8 mouse cellular contexts compared by ENCODE assay signal in genomic region chr1:19209776-19210175, GRCm38 (mm10). TPM values are rescaled to one million over a fixed set of nuclear protein-coding genes. Genes with fewer than 3 reads are reported as not detected.
DNase-seq lines count a peak whose midpoint lies in the region; ATAC-seq and TF ChIP-seq lines count a peak whose summit lies in the region.

No protein-coding gene starts in this region.

- no peak for TF ChIP-seq POLR2A in heart, adult 2 months (IDR thresholded peaks at IDR 0.05; ENCODE audit: insufficient read depth, low read depth, low read length)

- WGBS in heart, embryonic 11.5 days (ENCODE audit: insufficient replicate concordance): under 1% methylated on average over 31 of the region's 31 CpGs
- WGBS in heart, adult 2 months: 1% methylated on average over 31 of the region's 31 CpGs
- WGBS in hindbrain, embryonic 16.5 days: under 1% methylated on average over 31 of the region's 31 CpGs
- WGBS in midbrain, embryonic 12.5 days: under 1% methylated on average over 31 of the region's 31 CpGs

- no peaks in the 10 kb centered on the region for H3K36me3 ChIP-seq in heart, embryonic 11.5 days (ENCODE audit: control insufficient read depth, insufficient read depth, low read length)
- no peaks in the 10 kb centered on the region for H3K36me3 ChIP-seq in heart, adult 2 months (ENCODE audit: control insufficient read depth, insufficient read depth, low read length)
- H3K36me3 ChIP-seq in hindbrain, embryonic 16.5 days (ENCODE audit: control insufficient read depth, insufficient read depth, low read length): no peaks in the 10 kb centered on the region
- no peaks in the 10 kb centered on the region for H3K36me3 ChIP-seq in midbrain, embryonic 12.5 days

- TF ChIP-seq CTCF in heart, adult 2 months (IDR thresholded peaks at IDR 0.05): no peak

- no peaks in the 10 kb centered on the region for H3K9me3 ChIP-seq in heart, embryonic 11.5 days (replicated peaks; ENCODE audit: control insufficient read depth, low read length)
- H3K9me3 ChIP-seq in hindbrain, embryonic 16.5 days (ENCODE audit: control insufficient read depth, low read length): no peaks in the 10 kb centered on the region
- H3K9me3 ChIP-seq in midbrain, embryonic 12.5 days: no peaks in the 10 kb centered on the region

- ATAC-seq in heart, embryonic 11.5 days (replicated peaks; ENCODE audit: insufficient number of reproducible peaks, low FRiP score, low TSS enrichment): no peak
- 0 out of 2 replicates have a peak, but pooled peaks have one; percentile 42 for ATAC-seq in common myeloid progenitor, adult 5-6 weeks (replicated peaks; ENCODE audit: low read depth, poor library complexity, severe bottlenecking)
- ATAC-seq in hindbrain, embryonic 16.5 days: no peak
- ATAC-seq in midbrain, embryonic 12.5 days (ENCODE audit: low FRiP score, low read depth): peak; percentile 45; the same call in 1 of the 2 replicates

- H3K79me2 ChIP-seq in heart, adult 2 months (replicated peaks; ENCODE audit: control insufficient read depth, insufficient read depth, low read length): no peaks in the 10 kb centered on the region

- DNase-seq in heart, adult 2 months: no peak
- no peak for DNase-seq in c-Kit-positive CD71-positive TER-119-positive erythroid progenitor cells, embryonic 14.5 days (ENCODE audit: low spot score)
- DNase-seq in urinary bladder, adult 18-20 months (ENCODE audit: low spot score in 2 of 2): no peak
- DNase-seq in right cerebral cortex, adult 2 months (ENCODE audit: low spot score in 2 of 2): no peak

- H3K4me2 ChIP-seq in heart, embryonic 11.5 days: peak overlapping the region; percentile 56
- peak overlapping the region; percentile 36 for H3K4me2 ChIP-seq in hindbrain, embryonic 16.5 days (ENCODE audit: low read length)
- peak overlapping the region; percentile 31 for H3K4me2 ChIP-seq in midbrain, embryonic 12.5 days (replicated peaks)

- intact Hi-C loops in heart, adult 2 months (cut with DNase I): loop anchor here (10.0 kb wide), 1 partner anchor 1305 kb away; no protein-coding TSS in a partner anchor

- no peak overlapping the region for H3K27ac ChIP-seq in heart, embryonic 11.5 days (ENCODE audit: low read depth, low read length)
- H3K27ac ChIP-seq in heart, adult 2 months: no peak overlapping the region
- no peak overlapping the region for H3K27ac ChIP-seq in hindbrain, embryonic 16.5 days (ENCODE audit: low read depth, low read length)
- peak overlapping the region; percentile 76 for H3K27ac ChIP-seq in midbrain, embryonic 12.5 days (replicated peaks)

- no peak for TF ChIP-seq EP300 in heart, adult 2 months (IDR thresholded peaks at IDR 0.05; ENCODE audit: insufficient read depth, low read depth, low read length)

- peaks cover 59% of the 10 kb centered on the region for H3K27me3 ChIP-seq in heart, embryonic 11.5 days (ENCODE audit: control insufficient read depth, insufficient read depth, low read length)
- peaks cover 15% of the 10 kb centered on the region for H3K27me3 ChIP-seq in heart, adult 2 months (ENCODE audit: control insufficient read depth, insufficient read depth, low read length)
- H3K27me3 ChIP-seq in hindbrain, embryonic 16.5 days (replicated peaks; ENCODE audit: control insufficient read depth, insufficient read depth, low read length): peaks cover 37% of the 10 kb centered on the region
- peaks cover 73% of the 10 kb centered on the region for H3K27me3 ChIP-seq in midbrain, embryonic 12.5 days

- no peaks in the 10 kb centered on the region for H3K4me1 ChIP-seq in heart, embryonic 11.5 days (ENCODE audit: control insufficient read depth, insufficient read depth, low read length)
- H3K4me1 ChIP-seq in heart, adult 2 months (ENCODE audit: control insufficient read depth, insufficient read depth, low read length): no peaks in the 10 kb centered on the region
- peaks cover 4% of the 10 kb centered on the region; the same call in 1 of the 2 replicates for H3K4me1 ChIP-seq in hindbrain, embryonic 16.5 days (ENCODE audit: control insufficient read depth, insufficient read depth, low read depth, low read length)
- H3K4me1 ChIP-seq in midbrain, embryonic 12.5 days: 0 out of 2 replicates have a peak, but pooled peaks cover 3% of the 10 kb centered on the region

- no peak overlapping the region for H3K9ac ChIP-seq in heart, embryonic 11.5 days (ENCODE audit: low read depth, low read length)
- no peak overlapping the region for H3K9ac ChIP-seq in heart, adult 2 months (ENCODE audit: low read depth, low read length)
- peak overlapping the region; percentile 49; the same call in 1 of the 2 replicates for H3K9ac ChIP-seq in hindbrain, embryonic 16.5 days (ENCODE audit: low read depth, low read length)
- H3K9ac ChIP-seq in midbrain, embryonic 12.5 days (replicated peaks): peak overlapping the region; percentile 58

- H3K4me3 ChIP-seq in heart, embryonic 11.5 days (ENCODE audit: low read depth, low read length): peak overlapping the region; percentile 35
- no peak overlapping the region for H3K4me3 ChIP-seq in heart, adult 2 months
- peak overlapping the region; percentile 36 for H3K4me3 ChIP-seq in hindbrain, embryonic 16.5 days (ENCODE audit: low read length)
- H3K4me3 ChIP-seq in midbrain, embryonic 12.5 days: peak overlapping the region; percentile 40

RNA-seq across cellular contexts. Expression of gene Tfap2b, which starts 1.1 kb away (rescaled TPM):
- polyA plus RNA-seq in heart, embryonic 11.5 days (2014; fragmentation: Nextera tagmentation; extraction: Ambion mirVana): 0.48 and 1.3 TPM in 2 replicates
- total RNA-seq in heart, adult 2 months (2021): not detected
- 0.16 TPM in 1 of 2 replicates, not detected in the other for polyA plus RNA-seq in heart, adult 2 months (2012; rRNA removed)
- total RNA-seq in common myeloid progenitor, adult 5-6 weeks (2017): not detected in 2 replicates
- polyA plus RNA-seq in hindbrain, embryonic 16.5 days (2015; fragmentation: Nextera tagmentation; extraction: Ambion mirVana): 40.1 and 64.0 TPM in 2 replicates
- polyA plus RNA-seq in midbrain, embryonic 12.5 days (2016; fragmentation: Nextera tagmentation; extraction: Ambion mirVana): 93.3 and 100 TPM in 2 replicates

Comparison
In these comparisons a context has a peak if more than half of its experiments do, and no peak if none do; other contexts are left out.
1. ATAC-seq: peak in common myeloid progenitor, adult 5-6 weeks (single experiment) and midbrain, embryonic 12.5 days (single experiment); none in heart, embryonic 11.5 days (single experiment) and hindbrain, embryonic 16.5 days (single experiment).
2. H3K9ac ChIP-seq: peak in hindbrain, embryonic 16.5 days (single experiment) and midbrain, embryonic 12.5 days (single experiment); none in heart, embryonic 11.5 days (single experiment) and heart, adult 2 months (single experiment).
3. RNA of gene Tfap2b, which starts 1.1 kb away (polyA plus RNA-seq): 93.3 to 100 TPM in midbrain, embryonic 12.5 days and 40.1 to 64.0 TPM in hindbrain, embryonic 16.5 days; 0.48 to 1.3 TPM in heart, embryonic 11.5 days and 0.16 TPM in heart, adult 2 months; every median in the first group is over 10 times any median in the second.
4. Peak in every context shown above with its lines, with median percentiles within 50 percentile points of each other: H3K4me2 ChIP-seq.